Mouse (Mus musculus) CH12.LX (cell line): ENCODE measurements around the gene Gngt2.

ENCODE experiments used
- EP300 ChIP-seq: IDR thresholded peaks from 2 replicates; pipeline ENCODE4 v1.6.1; 2011; ENCODE audit warnings: low read length, improper control_type of control experiment
- JUN ChIP-seq: IDR thresholded peaks from 2 replicates; pipeline ENCODE4 v1.6.1; 2011; ENCODE audit warnings: low read depth, mild to moderate bottlenecking, low read length, improper control_type of control experiment, moderate library complexity; ENCODE audit not compliant: insufficient read depth
- SMC3 ChIP-seq: IDR thresholded peaks from 2 replicates; pipeline ENCODE4 v1.6.1; 2011; ENCODE audit warnings: low read depth, low read length, improper control_type of control experiment

DNA sequence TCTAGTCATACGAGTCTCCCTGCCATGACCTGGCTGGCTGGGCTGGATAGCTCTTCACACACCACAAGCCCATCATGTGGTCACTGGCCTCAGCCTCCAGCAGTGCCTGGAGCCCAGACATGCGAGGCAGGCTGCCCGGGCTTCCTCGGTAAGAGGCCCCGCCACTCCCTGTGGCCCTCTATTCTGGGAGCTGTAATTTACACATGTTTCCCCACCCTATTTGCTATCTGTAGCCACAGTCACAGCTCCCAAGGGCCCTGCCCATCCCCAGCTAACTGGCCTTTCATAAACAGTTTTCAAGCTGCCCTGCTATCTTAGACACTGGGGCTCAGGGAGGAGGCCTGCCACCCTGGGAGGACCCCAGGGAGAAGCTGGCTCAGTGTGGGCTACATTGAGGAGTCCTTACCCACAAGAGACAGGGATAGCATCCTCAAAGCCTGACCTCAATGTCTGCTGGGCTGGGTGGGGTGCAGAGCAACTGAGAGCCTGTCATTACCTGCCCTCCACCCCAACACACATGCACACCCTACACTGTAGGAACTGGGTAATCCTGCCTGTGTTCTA lies 28.5 kb upstream of the Gngt2 start:
- TF ChIP-seq JUN (no peak), EP300 (no peak), SMC3 (no peak)
